Mouse (Mus musculus) forebrain, embryonic 13.5 days (tissue): ENCODE data around the gene Gm14147. TPM values are rescaled to one million over a fixed set of nuclear protein-coding genes. Genes with fewer than 3 reads are reported as not detected.
"Not testable (repeated sequence)": the region's sequence is repeated elsewhere in the genome, so short reads cannot be mapped to it uniquely, and the experiment has no call there.

ENCODE experiments used
- ATAC-seq: fragments of 200-750 bp; cut with Nextera tagmentation; 2 replicates; pipeline ENCODE4 v1.8.0; 2017
- H3K27ac ChIP-seq: fragments of 300-500 bp; sonication (generic); 2 replicates; pipeline ENCODE4 v1.5.1; 2015; ENCODE audit warnings: inconsistent platforms, mild to moderate bottlenecking, moderate library complexity
- H3K27me3 ChIP-seq: fragments of 300-500 bp; sonication (generic); 2 replicates; pipeline ENCODE4 v1.6.1; 2015; ENCODE audit warnings: mild to moderate bottlenecking, inconsistent platforms
- H3K36me3 ChIP-seq: fragments of 300-500 bp; sonication (generic); 2 replicates; pipeline ENCODE4 v1.6.1; 2015; ENCODE audit warnings: mild to moderate bottlenecking, inconsistent platforms; ENCODE audit not compliant: poor library complexity, severe bottlenecking
- H3K4me1 ChIP-seq: fragments of 300-500 bp; sonication (generic); 2 replicates; pipeline ENCODE4 v1.6.1; 2015; ENCODE audit warnings: inconsistent platforms
- H3K4me2 ChIP-seq: fragments of 300-500 bp; sonication (generic); 2 replicates; pipeline ENCODE4 v1.6.1; 2015; ENCODE audit warnings: inconsistent platforms, mild to moderate bottlenecking, moderate library complexity
- H3K4me3 ChIP-seq: fragments of 300-500 bp; sonication (generic); 2 replicates; pipeline ENCODE4 v1.5.1; 2015; ENCODE audit warnings: mild to moderate bottlenecking, inconsistent platforms
- H3K9ac ChIP-seq: fragments of 300-500 bp; sonication (generic); 2 replicates; pipeline ENCODE4 v1.6.1; 2015; ENCODE audit warnings: mild to moderate bottlenecking, inconsistent platforms
- H3K9me3 ChIP-seq: fragments of 300-500 bp; sonication (generic); replicated peaks from 2 replicates; pipeline ENCODE4 v1.6.1; 2016; ENCODE audit warnings: inconsistent platforms
- WGBS: fragments of 180-500 bp; shearing (Covaris S2); methylation state at CpG from one replicate; pipeline ENCODE4 v1.1.7; 2015; 5-methylcytosine and 5-hydroxymethylcytosine counted together
- polyA plus RNA-seq: library from polyadenylated mRNA; unstranded; fragments of >200 nt; fragmentation: Nextera tagmentation; extraction: Ambion mirVana; gene quantifications from 2 replicates; pipeline ENCODE4 v1.2.1, GENCODE M21; 2015

Gene Gm14147
- polyA plus RNA-seq = not detected in 2 replicates

GRCm38 (mm10) chr2:151097945-151098344 is at the start of gene Gm14147:
Gene Gm14147 (plus strand): TSS chr2:151098245.
- not testable (repeated sequence) for H3K4me3 ChIP-seq, H3K36me3 ChIP-seq, H3K4me2 ChIP-seq, H3K9ac ChIP-seq, H3K27me3 ChIP-seq, H3K4me1 ChIP-seq, H3K9me3 ChIP-seq, ATAC-seq, H3K27ac ChIP-seq
- WGBS = no CpG with 5 or more reads among the region's 3 CpGs

DNA sequence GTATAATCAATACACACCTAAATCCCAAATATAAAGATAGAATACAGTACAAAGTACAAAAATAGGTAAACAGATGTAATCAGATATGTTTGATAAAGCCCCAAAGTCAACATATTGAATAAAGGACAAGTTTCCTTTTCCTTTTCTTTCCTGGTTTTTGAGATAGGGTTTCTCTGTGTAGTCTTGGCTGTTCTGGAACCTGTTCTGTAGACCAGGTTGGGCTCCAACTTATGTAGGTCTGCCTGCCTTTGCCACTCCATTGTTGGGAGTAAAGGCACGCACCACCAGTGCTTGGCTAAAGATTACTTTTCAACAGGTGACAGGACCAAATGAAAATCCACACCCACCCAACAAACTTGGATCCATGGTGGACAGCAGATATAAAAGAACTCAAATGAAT is 41.4 kb upstream of the Gm14147 start:
- no peak overlapping the region for H3K27ac ChIP-seq
- peaks cover 3% of the 10 kb centered on the region; the same call in 1 of the 2 replicates for H3K9me3 ChIP-seq
- no peak for ATAC-seq
- H3K27me3 ChIP-seq = no peaks in the 10 kb centered on the region
- no peak overlapping the region for H3K9ac ChIP-seq
- 86% methylated on average over 1 of the region's 1 CpGs for WGBS
- H3K36me3 ChIP-seq = no peaks in the 10 kb centered on the region
- no peaks in the 10 kb centered on the region for H3K4me1 ChIP-seq
- no peak overlapping the region for H3K4me3 ChIP-seq
- H3K4me2 ChIP-seq = no peak overlapping the region

- H3K9me3 ChIP-seq, H3K27me3 ChIP-seq, H3K9ac ChIP-seq, ATAC-seq, H3K4me2 ChIP-seq, H3K36me3 ChIP-seq, H3K4me3 ChIP-seq, H3K27ac ChIP-seq, H3K4me1 ChIP-seq: not testable (repeated sequence)
- WGBS = no CpG with 5 or more reads among the region's 3 CpGs
These were observed 5.8 kb upstream of the Gm14147 start, which contains the start of gene Gm14151 for GRCm38 (mm10) chr2:151092250-151092649. Gene Gm14151 (minus strand): TSS chr2:151092350.

Other genes with a start within 250 kb of the Gm14147 start
- gene Abhd12, start 193.5 kb upstream of the Gm14147 start, polyA plus RNA-seq = 65.8 and 77.6 TPM in 2 replicates
- gene Gins1, start 192.8 kb upstream of the Gm14147 start, polyA plus RNA-seq = 56.2 and 62.7 TPM in 2 replicates
- 16.3 and 20.6 TPM in 2 replicates for gene Ninl, start 58.9 kb upstream of the Gm14147 start, polyA plus RNA-seq
- 38.1 and 38.9 TPM in 2 replicates for gene Nanp, start 58.8 kb upstream of the Gm14147 start, polyA plus RNA-seq
- gene Gm14151, start 5.9 kb upstream of the Gm14147 start, polyA plus RNA-seq = not detected in 2 replicates